Mouse (Mus musculus): ENCODE data around the gene Bach2. TPM values are rescaled to one million over a fixed set of nuclear protein-coding genes. Genes with fewer than 3 reads are reported as not detected.
A peak's percentile ranks its signal among the peaks of the same experiment; 100 is the strongest.

Gene Bach2
- 2.4 and 3.2 TPM in 2 replicates for polyA plus RNA-seq (2015; fragmentation: Nextera tagmentation; extraction: Ambion mirVana)

GRCm38 (mm10) chr4:32238366-32238854 lies at the start of gene Bach2:
TSS of gene Bach2 (plus strand) at chr4:32238804.
- Histone ChIP-seq H3K4me1 (ENCODE audit: control insufficient read depth, insufficient read depth, low read length) (peaks cover 8% of the 10 kb centered on the region), H3K9ac (ENCODE audit: low read depth, low read length) (peak within 1 kb of the TSS; percentile 86), H3K4me2 (ENCODE audit: low read depth, low read length) (peak within 1 kb of the TSS; percentile 97), H3K36me3 (ENCODE audit: control insufficient read depth, insufficient read depth, low read length) (no peaks in the 10 kb centered on the region), H3K4me3 (ENCODE audit: low read length) (peak within 1 kb of the TSS; percentile 93), H3K27ac (ENCODE audit: low read length) (peak within 1 kb of the TSS; percentile 90), H3K27me3 (replicated peaks; ENCODE audit: control insufficient read depth, insufficient read depth, low read length) (peaks cover 10% of the 10 kb centered on the region; the same call in 1 of the 2 replicates), H3K9me3 (ENCODE audit: control insufficient read depth, low read length) (no peaks in the 10 kb centered on the region)
- peak; percentile 90 for ATAC-seq
- WGBS = under 1% methylated on average over 66 of the region's 69 CpGs

GRCm38 (mm10) chr4:32189416-32190036 lies 49.1 kb upstream of the Bach2 start:
- H3K9ac ChIP-seq (ENCODE audit: low read depth, low read length) = no peak overlapping the region
- H3K36me3 ChIP-seq (ENCODE audit: control insufficient read depth, insufficient read depth, low read length) = no peaks in the 10 kb centered on the region
- WGBS = 78% methylated on average over 4 of the region's 4 CpGs
- H3K4me3 ChIP-seq (ENCODE audit: low read length) = no peak overlapping the region
- H3K9me3 ChIP-seq (ENCODE audit: control insufficient read depth, low read length) = no peaks in the 10 kb centered on the region
- H3K4me2 ChIP-seq (ENCODE audit: low read depth, low read length) = no peak overlapping the region
- ATAC-seq = no peak
- H3K27ac ChIP-seq (ENCODE audit: low read length) = no peak overlapping the region
- no peaks in the 10 kb centered on the region for H3K4me1 ChIP-seq (ENCODE audit: control insufficient read depth, insufficient read depth, low read length)
- H3K27me3 ChIP-seq (replicated peaks; ENCODE audit: control insufficient read depth, insufficient read depth, low read length) = no peaks in the 10 kb centered on the region

GRCm38 (mm10) chr4:32190506-32190905 lies 48.1 kb upstream of the Bach2 start:
- Histone ChIP-seq H3K4me2 (ENCODE audit: low read depth, low read length) (no peak overlapping the region), H3K27me3 (replicated peaks; ENCODE audit: control insufficient read depth, insufficient read depth, low read length) (no peaks in the 10 kb centered on the region), H3K36me3 (ENCODE audit: control insufficient read depth, insufficient read depth, low read length) (no peaks in the 10 kb centered on the region), H3K27ac (ENCODE audit: low read length) (no peak overlapping the region), H3K9ac (ENCODE audit: low read depth, low read length) (no peak overlapping the region), H3K4me1 (ENCODE audit: control insufficient read depth, insufficient read depth, low read length) (no peaks in the 10 kb centered on the region), H3K4me3 (ENCODE audit: low read length) (no peak overlapping the region), H3K9me3 (ENCODE audit: control insufficient read depth, low read length) (no peaks in the 10 kb centered on the region)
- no peak for ATAC-seq
- WGBS = 84% methylated on average over 8 of the region's 8 CpGs

GRCm38 (mm10) chr4:32195945-32196921 lies 42.4 kb upstream of the Bach2 start:
- Histone ChIP-seq H3K4me1 (ENCODE audit: control insufficient read depth, insufficient read depth, low read length) (peaks cover 5% of the 10 kb centered on the region; the same call in 1 of the 2 replicates), H3K4me2 (ENCODE audit: low read depth, low read length) (no peak overlapping the region), H3K36me3 (ENCODE audit: control insufficient read depth, insufficient read depth, low read length) (no peaks in the 10 kb centered on the region), H3K4me3 (ENCODE audit: low read length) (no peak overlapping the region), H3K9me3 (ENCODE audit: control insufficient read depth, low read length) (no peaks in the 10 kb centered on the region), H3K27ac (ENCODE audit: low read length) (peak overlapping the region; percentile 84), H3K9ac (ENCODE audit: low read depth, low read length) (no peak overlapping the region), H3K27me3 (replicated peaks; ENCODE audit: control insufficient read depth, insufficient read depth, low read length) (no peaks in the 10 kb centered on the region)
- 28% methylated on average over 9 of the region's 9 CpGs for WGBS
- peak; percentile 92 for ATAC-seq

- 91% methylated on average over 1 of the region's 1 CpGs for WGBS
- no peaks in the 10 kb centered on the region for H3K9me3 ChIP-seq (ENCODE audit: control insufficient read depth, low read length)
- H3K4me2 ChIP-seq (ENCODE audit: low read depth, low read length) = no peak overlapping the region
- H3K27ac ChIP-seq (ENCODE audit: low read length) = no peak overlapping the region
- no peaks in the 10 kb centered on the region for H3K36me3 ChIP-seq (ENCODE audit: control insufficient read depth, insufficient read depth, low read length)
- H3K4me3 ChIP-seq (ENCODE audit: low read length) = no peak overlapping the region
- H3K27me3 ChIP-seq (replicated peaks; ENCODE audit: control insufficient read depth, insufficient read depth, low read length) = no peaks in the 10 kb centered on the region
- ATAC-seq = no peak
- H3K4me1 ChIP-seq (ENCODE audit: control insufficient read depth, insufficient read depth, low read length) = peaks cover 5% of the 10 kb centered on the region; the same call in 1 of the 2 replicates
- H3K9ac ChIP-seq (ENCODE audit: low read depth, low read length) = no peak overlapping the region
These were observed 40.6 kb upstream of the Bach2 start for GRCm38 (mm10) chr4:32198031-32198430.

- Histone ChIP-seq H3K27me3 (replicated peaks; ENCODE audit: control insufficient read depth, insufficient read depth, low read length) (no peaks in the 10 kb centered on the region), H3K9me3 (ENCODE audit: control insufficient read depth, low read length) (no peaks in the 10 kb centered on the region), H3K36me3 (ENCODE audit: control insufficient read depth, insufficient read depth, low read length) (no peaks in the 10 kb centered on the region), H3K4me2 (ENCODE audit: low read depth, low read length) (no peak overlapping the region), H3K9ac (ENCODE audit: low read depth, low read length) (no peak overlapping the region), H3K27ac (ENCODE audit: low read length) (no peak overlapping the region), H3K4me3 (ENCODE audit: low read length) (no peak overlapping the region), H3K4me1 (ENCODE audit: control insufficient read depth, insufficient read depth, low read length) (peaks cover 5% of the 10 kb centered on the region; the same call in 1 of the 2 replicates)
- 78% methylated on average over 7 of the region's 7 CpGs for WGBS
- no peak for ATAC-seq
These were observed 40.0 kb upstream of the Bach2 start for GRCm38 (mm10) chr4:32198589-32198988.

GRCm38 (mm10) chr4:32199156-32199555 lies 39.4 kb upstream of the Bach2 start:
- Histone ChIP-seq H3K9me3 (ENCODE audit: control insufficient read depth, low read length) (no peaks in the 10 kb centered on the region), H3K4me1 (ENCODE audit: control insufficient read depth, insufficient read depth, low read length) (peaks cover 5% of the 10 kb centered on the region; the same call in 1 of the 2 replicates), H3K9ac (ENCODE audit: low read depth, low read length) (no peak overlapping the region), H3K4me3 (ENCODE audit: low read length) (no peak overlapping the region), H3K4me2 (ENCODE audit: low read depth, low read length) (no peak overlapping the region), H3K27me3 (replicated peaks; ENCODE audit: control insufficient read depth, insufficient read depth, low read length) (no peaks in the 10 kb centered on the region), H3K27ac (ENCODE audit: low read length) (no peak overlapping the region), H3K36me3 (ENCODE audit: control insufficient read depth, insufficient read depth, low read length) (no peaks in the 10 kb centered on the region)
- WGBS = 73% methylated on average over 7 of the region's 7 CpGs
- no peak for ATAC-seq

GRCm38 (mm10) chr4:32201114-32201513 lies 37.5 kb upstream of the Bach2 start:
- no peaks in the 10 kb centered on the region for H3K36me3 ChIP-seq (ENCODE audit: control insufficient read depth, insufficient read depth, low read length)
- no peak overlapping the region for H3K4me3 ChIP-seq (ENCODE audit: low read length)
- no peak overlapping the region for H3K4me2 ChIP-seq (ENCODE audit: low read depth, low read length)
- H3K27me3 ChIP-seq (replicated peaks; ENCODE audit: control insufficient read depth, insufficient read depth, low read length) = no peaks in the 10 kb centered on the region
- 82% methylated on average over 8 of the region's 8 CpGs for WGBS
- no peak for ATAC-seq
- H3K9ac ChIP-seq (ENCODE audit: low read depth, low read length) = no peak overlapping the region
- no peak overlapping the region for H3K27ac ChIP-seq (ENCODE audit: low read length)
- no peaks in the 10 kb centered on the region for H3K9me3 ChIP-seq (ENCODE audit: control insufficient read depth, low read length)
- peaks cover 5% of the 10 kb centered on the region; the same call in 1 of the 2 replicates for H3K4me1 ChIP-seq (ENCODE audit: control insufficient read depth, insufficient read depth, low read length)

GRCm38 (mm10) chr4:32202362-32202761 lies 36.2 kb upstream of the Bach2 start:
- WGBS = 88% methylated on average over 5 of the region's 5 CpGs
- H3K4me2 ChIP-seq (ENCODE audit: low read depth, low read length) = no peak overlapping the region
- H3K9ac ChIP-seq (ENCODE audit: low read depth, low read length) = no peak overlapping the region
- no peaks in the 10 kb centered on the region for H3K27me3 ChIP-seq (replicated peaks; ENCODE audit: control insufficient read depth, insufficient read depth, low read length)
- H3K4me1 ChIP-seq (ENCODE audit: control insufficient read depth, insufficient read depth, low read length) = no peaks in the 10 kb centered on the region
- H3K4me3 ChIP-seq (ENCODE audit: low read length) = no peak overlapping the region
- H3K36me3 ChIP-seq (ENCODE audit: control insufficient read depth, insufficient read depth, low read length) = no peaks in the 10 kb centered on the region
- H3K27ac ChIP-seq (ENCODE audit: low read length) = no peak overlapping the region
- H3K9me3 ChIP-seq (ENCODE audit: control insufficient read depth, low read length) = no peaks in the 10 kb centered on the region
- ATAC-seq = no peak
